ENCODE assay signal across 23 mouse cellular contexts in the genomic region with DNA sequence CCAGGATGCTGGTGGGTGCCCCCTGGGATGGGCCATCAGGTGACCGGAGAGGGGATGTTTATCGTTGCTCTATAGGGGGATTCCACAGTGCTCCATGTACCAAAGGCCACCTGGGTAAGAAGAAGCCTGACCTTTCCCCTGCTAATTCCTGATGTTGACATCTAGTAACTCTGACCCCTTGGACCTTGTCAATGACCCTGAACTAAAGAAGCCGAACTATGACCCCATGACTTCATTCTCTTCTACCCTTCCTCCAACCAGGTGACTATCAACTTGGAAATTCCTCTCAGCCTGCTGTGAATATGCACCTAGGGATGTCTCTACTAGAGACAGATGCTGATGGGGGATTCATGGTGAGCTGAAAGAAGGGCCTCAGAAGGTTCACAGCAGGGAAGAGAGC. TPM values are rescaled to one million over a fixed set of nuclear protein-coding genes. Genes with fewer than 3 reads are reported as not detected.
DNase-seq lines count a peak whose midpoint lies in the region; ATAC-seq and TF ChIP-seq lines count a peak whose summit lies in the region.
"Had no signal": no experiment of that assay in that cellular context is flagged by ENCODE, and none has a peak within 500 bp of the region (broad histone marks: within the 10 kb centered on the region; RNA-seq: fewer than 3 reads in every experiment).

No protein-coding gene starts in this region.

- 0 out of 2 replicates have a peak, but pooled peaks cover 5% of the 10 kb centered on the region for H3K4me1 ChIP-seq in liver, embryonic 13.5 days (replicated peaks)
- H3K4me1 ChIP-seq in liver, postnatal 0 days (ENCODE audit: insufficient read depth): peaks cover 3% of the 10 kb centered on the region; the same call in 1 of the 2 replicates
- H3K4me1 ChIP-seq: embryonic facial prominence, embryonic 13.5 days; embryonic facial prominence, embryonic 15.5 days; forebrain, embryonic 10.5 days; forebrain, embryonic 12.5 days had no signal

- 70% methylated on average over 3 of the region's 3 CpGs for WGBS in liver, embryonic 13.5 days (ENCODE audit: insufficient replicate concordance)
- WGBS in liver, postnatal 0 days (ENCODE audit: insufficient replicate concordance): 74% methylated on average over 3 of the region's 3 CpGs

- ATAC-seq in liver, embryonic 13.5 days (ENCODE audit: low read depth): 0 out of 2 replicates have a peak, but pooled peaks have one; percentile 18
- ATAC-seq in liver, postnatal 0 days: peak; percentile 85
- ATAC-seq: forebrain, embryonic 14.5 days; forebrain, embryonic 16.5 days had no signal

- no peak overlapping the region for H3K9ac ChIP-seq in liver, embryonic 13.5 days
- no peak overlapping the region for H3K9ac ChIP-seq in liver, postnatal 0 days (replicated peaks)
- H3K9ac ChIP-seq: embryonic facial prominence, embryonic 13.5 days; embryonic facial prominence, embryonic 15.5 days; forebrain, embryonic 12.5 days had no signal

- H3K4me3 ChIP-seq in liver, embryonic 13.5 days (replicated peaks): no peak overlapping the region
- H3K4me3 ChIP-seq in liver, postnatal 0 days (ENCODE audit: low read depth, low read length): no peak overlapping the region
- H3K4me3 ChIP-seq: embryonic facial prominence, embryonic 13.5 days; embryonic facial prominence, embryonic 15.5 days; erythroblast, embryonic 14.5 days; forebrain, embryonic 10.5 days; forebrain, embryonic 12.5 days had no signal

- no peak for TF ChIP-seq CTCF in liver, postnatal 0 days (IDR thresholded peaks at IDR 0.05; ENCODE audit: low read depth)

- no peak overlapping the region for H3K27ac ChIP-seq in liver, embryonic 13.5 days
- no peak overlapping the region for H3K27ac ChIP-seq in liver, postnatal 0 days (ENCODE audit: low read depth)
- H3K27ac ChIP-seq: embryonic facial prominence, embryonic 13.5 days; forebrain, embryonic 10.5 days; forebrain, embryonic 12.5 days had no signal

- no peaks in the 10 kb centered on the region for H3K27me3 ChIP-seq in liver, embryonic 13.5 days
- H3K27me3 ChIP-seq in liver, postnatal 0 days (ENCODE audit: insufficient read depth, low read length): no peaks in the 10 kb centered on the region
- H3K27me3 ChIP-seq: embryonic facial prominence, embryonic 13.5 days; embryonic facial prominence, embryonic 15.5 days; forebrain, embryonic 12.5 days had no signal

- no peak for DNase-seq in liver, embryonic 13.5 days
- no peak for DNase-seq in liver
- DNase-seq in liver, postnatal 0 days: no peak
- DNase-seq in yolk sac, embryonic 10.5 days (ENCODE audit: low spot score): peak; percentile 46
- no peak for DNase-seq in ovary, postnatal 36 days (ENCODE audit: low spot score)
- DNase-seq: adrenal gland, adult 2 months; adrenal gland, postnatal 10 days; adrenal gland, postnatal 25 days; cerebellum, adult 11 months; cerebellum, adult 18-20 months; cerebellum, adult 8-10 months; cerebellum, adult 9-11 months; cerebellum, postnatal 14 days; cerebellum, postnatal 36 days; embryo, embryonic 11 days had no signal

- H3K9me3 ChIP-seq in liver, embryonic 13.5 days (replicated peaks): no peaks in the 10 kb centered on the region
- H3K9me3 ChIP-seq in liver, postnatal 0 days (ENCODE audit: low read length): no peaks in the 10 kb centered on the region
- H3K9me3 ChIP-seq: embryonic facial prominence, embryonic 13.5 days; embryonic facial prominence, embryonic 15.5 days; forebrain, embryonic 10.5 days; forebrain, embryonic 12.5 days had no signal

- TF ChIP-seq EP300 in liver, postnatal 0 days (IDR thresholded peaks at IDR 0.05; ENCODE audit: low read depth): no peak

- H3K4me2 ChIP-seq in liver, embryonic 13.5 days: no peak overlapping the region
- H3K4me2 ChIP-seq in liver, postnatal 0 days (ENCODE audit: low read depth, low read length): no peak overlapping the region
- H3K4me2 ChIP-seq: embryonic facial prominence, embryonic 13.5 days; embryonic facial prominence, embryonic 15.5 days; forebrain, embryonic 12.5 days had no signal

- H3K36me3 ChIP-seq in liver, embryonic 13.5 days: peaks cover 21% of the 10 kb centered on the region
- peaks cover 15% of the 10 kb centered on the region for H3K36me3 ChIP-seq in liver, postnatal 0 days (replicated peaks; ENCODE audit: insufficient read depth, low read length)

RNA-seq across cellular contexts. Expression of a gene that starts 2.0 kb away (rescaled TPM):
- polyA plus RNA-seq in liver, embryonic 13.5 days (2015; fragmentation: Nextera tagmentation; extraction: Ambion mirVana): 0.13 and 0.24 TPM in 2 replicates
- 0.05 and 0.07 TPM in 2 replicates for polyA plus RNA-seq in liver, postnatal 0 days (2015; fragmentation: Nextera tagmentation; extraction: Ambion mirVana)
- polyA plus RNA-seq: erythroblast, embryonic 14.5 days had no signal

RNA-seq across cellular contexts. Expression of a gene that starts 12.1 kb away (rescaled TPM):
- 0.02 TPM in 1 of 2 replicates, not detected in the other for polyA plus RNA-seq in liver, embryonic 13.5 days (2015; fragmentation: Nextera tagmentation; extraction: Ambion mirVana)
- polyA plus RNA-seq in liver, postnatal 0 days (2015; fragmentation: Nextera tagmentation; extraction: Ambion mirVana): not detected in 2 replicates
- polyA plus RNA-seq: adrenal gland, adult 2 months; embryonic facial prominence, embryonic 11.5 days; forebrain, embryonic 12.5 days had no signal

RNA-seq across cellular contexts. Expression of a gene that starts 12.2 kb away (rescaled TPM):
- polyA plus RNA-seq in liver, embryonic 13.5 days (2015; fragmentation: Nextera tagmentation; extraction: Ambion mirVana): 19.8 and 22.2 TPM in 2 replicates
- polyA plus RNA-seq in liver, postnatal 0 days (2015; fragmentation: Nextera tagmentation; extraction: Ambion mirVana): 24.1 and 24.4 TPM in 2 replicates

RNA-seq across cellular contexts. Expression of a gene that starts 17.6 kb away (rescaled TPM):
- polyA plus RNA-seq in liver, embryonic 13.5 days (2015; fragmentation: Nextera tagmentation; extraction: Ambion mirVana): 78.8 and 87.7 TPM in 2 replicates
- polyA plus RNA-seq in liver, postnatal 0 days (2015; fragmentation: Nextera tagmentation; extraction: Ambion mirVana): 54.6 and 56.5 TPM in 2 replicates

RNA-seq across cellular contexts. Expression of a gene that starts 22.6 kb away (rescaled TPM):
- polyA plus RNA-seq in liver, embryonic 13.5 days (2015; fragmentation: Nextera tagmentation; extraction: Ambion mirVana): 0.38 and 0.59 TPM in 2 replicates
- 0.37 and 0.45 TPM in 2 replicates for polyA plus RNA-seq in liver, postnatal 0 days (2015; fragmentation: Nextera tagmentation; extraction: Ambion mirVana)
- polyA plus RNA-seq: erythroblast, embryonic 14.5 days had no signal
